Mouse (Mus musculus): ENCODE measurements around the gene Fam129a.
"Not testable (repeated sequence)": the region's sequence is repeated elsewhere in the genome, so short reads cannot be mapped to it uniquely, and the experiment has no call there.

Gene Fam129a

DNA sequence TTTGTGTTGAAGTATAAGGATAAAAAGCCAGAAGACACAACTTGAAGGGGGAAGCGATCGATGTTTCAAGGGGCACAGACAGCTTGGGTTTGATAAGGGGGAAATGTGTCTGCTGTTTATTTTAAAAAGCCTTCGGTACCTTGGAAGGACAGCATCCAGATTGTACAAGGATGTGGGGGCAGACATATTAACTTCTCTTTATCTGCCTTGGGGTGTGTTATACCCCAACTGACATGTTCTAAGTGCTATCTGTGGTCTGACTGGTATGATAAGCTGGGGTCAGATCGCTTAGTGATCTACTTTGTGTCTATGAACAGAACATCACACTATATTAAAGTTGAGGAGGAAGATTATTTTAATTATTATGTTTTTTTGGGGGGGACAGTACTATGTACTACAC lies 157.2 kb downstream of the Fam129a start:
- no peak for DNase-seq (ENCODE audit: low read depth, low spot score)

DNA sequence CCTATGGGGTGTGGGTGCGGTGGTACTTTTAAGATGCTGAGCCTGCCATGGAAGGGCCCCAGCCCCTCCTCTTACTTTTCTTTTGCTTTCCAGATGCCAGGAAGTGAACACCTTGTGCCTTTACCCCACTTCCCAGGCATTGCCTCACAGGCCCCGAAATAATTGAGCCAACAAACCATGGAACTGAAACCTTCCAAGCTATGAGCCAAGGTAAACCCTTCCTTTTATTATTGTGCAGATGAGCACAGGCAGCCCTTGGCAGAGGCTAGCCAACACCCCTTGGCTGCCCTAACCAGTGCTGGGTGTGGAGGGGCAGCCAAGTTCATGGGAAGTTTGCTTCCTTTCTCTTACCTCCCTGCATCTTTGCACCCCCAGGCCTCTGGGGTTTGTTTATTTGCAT lies 166.2 kb downstream of the Fam129a start:
- no peak for DNase-seq (ENCODE audit: low read depth, low spot score)

DNA sequence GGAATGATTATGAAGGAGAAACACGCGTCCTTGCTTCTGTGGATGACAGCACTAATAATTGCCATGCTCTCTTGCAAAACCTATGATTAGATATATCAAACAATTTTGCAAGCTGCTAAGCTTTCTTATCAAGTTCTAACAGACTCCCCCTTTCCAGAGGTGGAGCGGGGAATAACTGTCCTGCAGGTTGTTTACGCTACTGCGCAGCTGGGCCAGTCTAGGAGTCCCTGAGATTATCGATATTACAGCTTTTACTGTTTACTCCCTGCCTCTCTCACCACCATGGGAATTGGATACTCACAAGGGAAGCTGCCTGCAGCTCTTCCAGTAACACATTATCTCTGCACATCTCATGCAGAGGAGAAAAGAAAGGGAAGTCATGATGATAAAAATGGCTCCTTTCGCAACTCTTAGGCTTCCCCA lies 170.2 kb downstream of the Fam129a start:
- no peak for DNase-seq (ENCODE audit: low read depth, low spot score)

DNA sequence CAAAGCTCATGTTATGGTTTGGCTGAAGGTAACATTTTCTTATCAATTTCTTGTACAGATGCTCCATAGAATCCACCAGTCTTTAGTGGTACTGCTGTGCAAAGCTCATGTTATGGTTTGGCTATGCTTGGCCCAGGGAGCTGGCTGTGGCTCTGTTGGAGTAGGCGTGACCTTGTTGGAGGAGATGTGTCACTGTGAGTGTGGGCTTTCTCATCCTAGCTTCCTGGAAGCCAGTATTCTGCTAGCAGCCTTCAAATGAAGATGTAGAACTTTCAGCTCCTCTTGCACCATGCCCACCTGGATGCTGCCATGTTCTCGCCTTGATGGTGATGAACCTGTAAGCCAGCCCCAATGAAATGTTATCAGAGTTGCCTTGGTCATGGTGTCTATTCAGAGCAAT lies 178.9 kb downstream of the Fam129a start:
- not testable (repeated sequence) for DNase-seq (ENCODE audit: low read depth, low spot score)

DNA sequence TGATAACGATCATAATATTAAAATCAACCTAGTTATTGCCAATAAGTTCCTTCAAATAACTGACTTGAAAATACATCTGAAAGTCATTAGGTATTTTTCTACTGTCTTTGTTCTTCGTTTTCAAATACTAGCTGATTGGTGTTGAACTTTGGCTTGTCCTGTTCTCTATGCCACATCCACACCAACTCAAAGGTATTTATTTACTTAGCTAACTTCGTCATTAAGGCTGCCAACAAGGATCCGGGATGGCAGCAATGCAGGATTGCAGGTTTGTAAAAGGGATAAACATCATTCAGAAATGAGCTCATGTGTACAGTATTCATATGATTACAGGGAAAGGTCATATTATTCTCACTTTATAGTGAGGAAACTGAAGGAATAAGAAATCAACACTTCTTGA lies 182.0 kb downstream of the Fam129a start:
- no peak for DNase-seq (ENCODE audit: low read depth, low spot score)

DNA sequence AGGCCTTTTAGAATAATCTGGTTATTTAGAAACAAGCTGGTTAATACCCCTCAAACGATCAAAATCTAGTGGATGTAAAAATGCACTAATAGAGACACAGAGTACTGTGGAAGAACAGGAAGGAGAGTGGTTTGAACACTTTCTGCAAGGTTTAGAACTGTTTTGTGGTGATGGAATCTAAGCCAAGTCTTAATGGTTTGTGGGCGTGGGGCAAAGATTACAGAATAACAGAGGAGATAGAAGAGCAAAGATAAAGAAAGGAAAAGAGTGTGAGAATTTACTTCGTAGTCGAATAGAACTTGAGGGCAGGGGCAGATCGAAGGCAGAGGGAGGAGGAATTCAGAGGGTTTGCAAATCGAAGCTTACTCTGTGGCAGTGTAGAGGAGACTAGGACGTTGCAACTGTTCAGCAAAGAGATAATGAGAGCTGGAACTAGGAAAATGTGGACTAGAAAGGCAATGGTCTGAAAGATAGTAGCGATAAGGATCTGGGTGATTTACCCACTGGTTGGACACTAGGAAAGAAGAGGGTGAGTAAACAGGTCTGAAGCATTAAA lies 182.5 kb downstream of the Fam129a start:
- no peak for DNase-seq (ENCODE audit: low read depth, low spot score)

DNA sequence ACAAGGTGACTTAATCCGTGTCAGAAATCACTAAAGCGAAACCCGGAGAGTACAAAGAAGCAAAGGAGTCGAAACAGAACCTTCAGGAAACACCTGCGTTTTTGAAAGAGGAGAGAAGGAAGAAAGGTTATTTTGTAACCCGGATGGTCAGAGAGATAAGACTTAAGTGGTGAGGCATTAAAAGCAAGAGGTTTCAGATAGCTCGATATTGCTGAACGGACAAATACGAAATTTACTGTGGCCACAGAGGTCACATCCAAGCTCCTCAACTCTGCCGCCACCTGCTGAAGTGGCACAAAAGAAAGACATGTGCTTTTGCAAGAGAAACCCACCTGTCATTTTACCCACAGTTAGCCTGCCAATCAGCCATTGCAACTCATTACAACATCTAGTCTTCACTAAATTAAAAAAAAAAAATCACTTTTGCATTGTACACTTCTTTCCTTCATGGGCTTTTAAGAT lies 183.1 kb downstream of the Fam129a start:
- no peak for DNase-seq (ENCODE audit: low read depth, low spot score)

DNA sequence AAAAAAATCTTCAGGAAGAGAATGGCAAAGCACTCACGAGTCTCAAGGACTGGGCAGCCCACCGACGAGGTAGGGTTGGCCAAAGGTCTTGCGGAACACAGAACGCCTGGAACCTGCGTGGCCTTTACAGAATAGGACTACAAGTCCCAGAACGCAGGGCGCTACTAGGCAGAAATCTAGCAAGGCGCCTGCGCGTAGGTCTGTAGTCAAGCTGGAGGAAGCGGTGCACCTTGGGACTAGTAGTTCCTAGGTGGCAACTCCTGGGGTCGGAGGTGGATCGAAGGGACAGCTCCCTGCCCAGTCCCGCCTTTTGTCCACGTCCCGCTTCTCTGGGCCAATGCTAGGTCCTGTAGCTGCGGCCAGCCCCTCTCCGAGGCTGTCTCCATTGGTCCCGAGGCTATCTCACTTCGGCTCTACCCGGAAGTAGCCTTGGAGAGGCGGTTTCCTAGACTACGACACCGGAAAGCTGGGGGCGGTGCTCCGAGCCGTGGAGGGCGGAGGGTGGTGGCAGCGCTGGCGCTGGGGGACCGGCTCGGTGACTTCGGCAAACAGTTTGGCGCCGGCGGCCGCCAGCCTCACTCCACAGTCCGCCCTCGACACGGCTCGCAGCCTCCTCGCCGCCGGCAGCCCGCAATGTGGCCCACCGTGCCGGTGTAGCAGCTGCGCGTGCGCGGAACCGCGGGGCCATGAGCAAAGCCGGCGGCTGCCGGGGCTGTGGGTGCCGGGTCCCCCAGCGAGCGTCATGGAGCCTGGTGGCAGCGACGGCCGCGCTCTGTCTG lies 184.1 kb downstream of the Fam129a start, which contains the start of gene Edem3:
Gene Edem3, plus strand, starts transcription at position 491 of the 779 bp plus-strand sequence.
- DNase-seq (ENCODE audit: low read depth, low spot score): peak; percentile 98

DNA sequence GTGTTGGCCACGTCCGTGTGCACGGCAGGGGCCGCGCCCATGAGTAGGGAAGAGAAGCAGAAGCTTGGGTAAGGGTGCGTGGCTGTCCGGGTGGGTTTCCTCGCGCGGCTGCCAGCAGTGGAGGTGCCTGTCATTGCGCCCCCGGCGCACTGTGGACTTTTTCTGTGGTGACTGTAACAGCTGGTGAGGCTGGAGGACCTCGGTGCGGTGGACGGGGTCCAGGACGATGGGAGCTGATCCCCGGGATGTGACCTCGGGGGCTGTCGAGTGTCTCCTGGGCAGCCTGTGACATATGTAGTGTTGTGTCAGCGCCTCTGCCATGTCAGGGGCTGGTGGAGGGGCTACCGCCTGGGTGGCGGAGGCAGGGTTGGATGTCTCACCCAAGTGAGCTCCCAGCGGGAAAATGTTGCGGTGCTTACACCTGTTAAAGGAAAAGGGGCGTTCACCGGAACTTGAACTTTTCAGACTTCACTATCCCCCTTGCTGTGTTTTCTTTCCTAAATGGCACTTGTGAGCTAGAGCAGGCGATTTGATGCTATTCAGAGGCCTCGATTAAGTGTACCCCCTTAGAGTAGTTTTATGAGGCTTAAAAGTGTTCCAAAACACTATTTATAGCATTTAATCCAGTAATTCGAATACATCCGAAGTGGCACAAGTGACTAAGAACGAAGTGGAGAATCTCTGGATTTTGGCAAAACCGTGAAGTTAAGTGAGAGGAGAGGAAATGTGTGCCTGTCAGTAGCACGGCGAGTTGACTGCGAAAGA lies 184.9 kb downstream of the Fam129a start:
- DNase-seq (ENCODE audit: low read depth, low spot score): no peak

DNA sequence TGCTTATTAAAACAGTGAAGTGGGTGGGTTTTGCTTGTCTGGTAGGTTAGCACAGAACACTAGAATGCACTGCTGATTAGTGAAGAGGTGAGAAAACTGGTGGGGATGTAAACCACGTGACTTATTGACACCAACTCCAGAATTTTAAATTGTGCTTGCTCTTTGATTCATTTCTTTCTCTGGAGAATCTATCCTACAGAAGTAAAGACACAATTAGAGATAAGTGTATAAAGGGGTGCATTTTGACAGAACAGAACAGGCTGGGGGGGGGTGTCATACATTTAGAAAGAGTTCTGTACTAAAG lies 185.4 kb downstream of the Fam129a start:
- DNase-seq (ENCODE audit: low read depth, low spot score): no peak

DNA sequence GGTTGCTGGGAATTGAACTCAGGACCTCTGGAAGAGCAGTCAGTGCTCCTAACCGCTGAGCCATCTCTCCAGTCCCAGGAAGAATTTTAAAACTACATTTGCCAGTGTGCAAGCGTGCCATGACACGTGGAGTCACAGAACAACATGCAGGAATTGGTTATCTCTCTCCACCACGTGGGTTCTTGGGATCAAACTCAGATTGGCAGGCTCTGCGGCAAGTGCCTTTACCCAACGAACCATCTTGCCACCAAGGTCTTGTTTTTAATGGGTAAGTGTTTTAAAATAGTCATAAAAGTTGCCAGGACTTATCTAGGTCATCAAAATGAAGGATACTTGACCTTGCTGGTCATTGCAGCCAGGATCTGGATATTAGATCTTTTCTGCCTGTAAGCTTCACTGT lies 187.3 kb downstream of the Fam129a start:
- no peak for DNase-seq (ENCODE audit: low read depth, low spot score)

DNA sequence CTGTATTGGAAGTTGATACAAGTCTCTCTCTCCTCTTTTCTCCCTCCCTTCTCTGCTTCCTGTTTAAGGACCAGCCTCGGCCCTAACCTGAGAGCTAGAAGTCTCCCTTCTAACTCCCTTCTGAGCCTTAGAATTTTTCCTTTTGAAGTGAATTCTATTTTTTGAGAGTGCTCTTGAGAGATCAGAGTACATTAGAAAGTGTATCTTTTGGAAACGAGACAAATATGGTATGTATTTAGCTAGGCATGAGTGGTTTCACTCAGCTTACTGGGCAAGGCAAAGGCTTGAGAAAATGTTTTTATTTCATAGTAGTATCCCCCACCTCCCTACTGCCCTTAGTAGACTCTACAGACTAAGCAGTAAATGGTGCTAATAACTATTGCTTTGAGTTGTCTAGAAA lies 188.0 kb downstream of the Fam129a start:
- DNase-seq (ENCODE audit: low read depth, low spot score): no peak

DNA sequence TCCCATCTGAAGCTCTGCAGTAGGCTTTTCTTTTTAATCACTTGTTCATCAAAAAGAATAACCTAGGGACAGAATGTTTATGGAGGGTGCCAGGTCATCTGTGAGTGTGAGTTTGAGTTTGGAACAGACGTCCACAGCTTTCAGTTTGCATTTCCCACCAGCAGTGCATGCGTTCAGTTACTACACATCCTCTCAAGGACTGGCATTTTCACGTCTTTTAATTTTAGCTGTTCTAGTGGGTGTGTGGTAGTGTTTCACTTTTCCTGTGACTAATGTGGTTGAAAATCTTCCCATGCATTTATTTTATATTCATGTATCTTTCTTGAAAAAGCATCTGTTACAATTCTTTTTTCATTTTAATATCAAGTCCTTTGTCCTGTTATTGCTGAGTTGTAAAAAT lies 193.2 kb downstream of the Fam129a start:
- DNase-seq (ENCODE audit: low read depth, low spot score): no peak

DNA sequence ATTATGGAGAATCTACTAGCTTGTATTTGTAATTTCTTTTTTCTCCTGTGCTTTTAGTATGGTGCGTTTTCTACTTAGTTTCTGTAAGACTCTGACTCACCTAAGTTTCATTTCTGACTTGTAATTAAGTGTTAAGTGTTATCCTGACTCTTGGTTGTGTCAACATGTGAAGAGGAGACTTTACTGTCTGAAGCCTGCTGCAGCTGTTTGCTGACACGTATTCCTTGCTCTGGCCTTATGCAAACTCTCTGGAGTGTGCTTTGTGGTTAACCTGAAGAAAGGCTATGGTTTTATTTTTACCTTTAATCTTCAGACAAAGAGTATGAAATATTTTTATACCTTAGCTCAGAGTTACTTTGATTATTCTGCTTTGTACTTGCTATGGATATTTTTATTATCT lies 195.2 kb downstream of the Fam129a start:
- DNase-seq (ENCODE audit: low read depth, low spot score): no peak

DNA sequence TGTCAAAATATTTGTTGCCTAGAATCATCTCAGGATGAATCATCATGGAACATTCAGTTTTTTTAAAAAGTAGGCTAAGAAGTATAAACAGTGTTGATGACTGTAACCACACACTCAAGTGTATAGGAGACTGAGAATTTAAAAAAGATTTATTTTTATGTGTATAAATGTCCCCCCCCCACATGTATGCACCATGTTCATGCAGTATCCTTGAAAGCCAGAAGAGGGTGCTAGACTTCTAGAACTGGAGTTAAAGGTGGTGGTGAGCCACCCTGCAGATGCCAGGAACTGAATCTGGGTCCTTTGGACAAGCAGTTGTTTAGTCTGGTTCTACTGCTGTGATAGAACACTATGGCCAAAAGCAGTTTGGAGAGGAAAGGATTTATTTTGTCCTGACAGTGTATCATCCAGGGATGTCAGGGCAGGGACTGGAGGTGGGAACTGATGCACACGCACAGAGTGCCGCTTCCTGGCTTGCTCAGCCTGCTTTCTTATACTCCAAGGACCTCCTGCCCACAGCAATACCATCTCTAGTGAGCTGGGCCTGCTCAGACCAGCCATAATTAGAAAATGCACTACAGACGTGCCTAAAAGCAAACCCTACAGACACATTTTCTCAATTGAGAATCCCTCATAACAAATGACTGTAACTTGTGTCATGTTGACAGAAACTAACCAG lies 196.1 kb downstream of the Fam129a start:
- no peak for DNase-seq (ENCODE audit: low read depth, low spot score)

DNA sequence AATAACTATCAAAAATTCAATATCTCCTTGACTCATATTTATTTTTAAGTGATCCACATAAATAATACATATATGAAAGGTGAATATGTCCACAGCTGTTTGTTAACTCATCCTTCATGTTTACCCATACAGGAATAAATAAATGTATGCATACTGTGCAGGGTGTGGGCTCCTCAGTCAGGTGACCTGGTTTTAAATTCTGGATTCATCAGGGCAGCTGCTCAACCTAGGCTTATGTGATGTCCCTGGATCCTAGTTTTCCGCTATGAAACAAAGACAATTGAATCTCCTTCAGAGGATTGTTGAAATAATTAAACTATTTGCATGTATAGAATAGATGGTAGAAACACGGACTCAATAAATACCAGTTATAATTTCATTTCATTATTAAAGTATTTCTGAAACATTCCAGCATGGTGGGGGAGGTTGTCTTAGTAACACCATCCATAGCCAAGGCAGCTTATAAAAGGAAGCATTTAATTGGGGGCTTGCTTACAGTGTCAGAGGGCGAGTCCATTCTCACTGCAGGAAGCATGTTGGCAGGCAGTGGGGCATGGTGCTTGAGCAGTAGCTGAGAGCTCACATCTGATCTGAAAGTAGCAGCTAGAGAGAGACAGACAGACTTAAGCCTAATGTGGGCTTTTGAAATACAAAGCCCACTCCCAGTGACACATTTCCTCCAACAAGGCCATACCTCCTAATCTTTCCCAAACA lies 198.4 kb downstream of the Fam129a start:
- no peak for DNase-seq (ENCODE audit: low read depth, low spot score)
